Mouse (Mus musculus) Patski (cell line): ENCODE measurements around the gene Trmt61a. TPM values are rescaled to one million over a fixed set of nuclear protein-coding genes. Genes with fewer than 3 reads are reported as not detected.
"Not testable (repeated sequence)": the region's sequence is repeated elsewhere in the genome, so short reads cannot be mapped to it uniquely, and the experiment has no call there.

Source experiments
- ATAC-seq: fragments of 100-300 bp; one replicate; pipeline ENCODE4 v1.8.0; 2021
- CTCF ChIA-PET: fragments of 350-600 bp; sonication (Branson Sonifier 250); formaldehyde crosslinking; loops from one replicate; lab custom pipeline; 2022; ENCODE audit warnings: inconsistent platforms; lab: Charles Lee
- POLR2A ChIA-PET: fragments of 350-600 bp; sonication (Branson Sonifier 250); formaldehyde crosslinking; loops from one replicate; lab custom pipeline; 2022; ENCODE audit warnings: antibody characterized with exemption, inconsistent platforms; lab: Charles Lee
- DNase-seq: peaks from one replicate; pipeline ENCODE4 v3.0.0-alpha.2; 2011; ENCODE audit warnings: low read depth, low spot score
- H3K27me3 ChIP-seq: fragments of 371-371 bp; one replicate; pipeline ENCODE4 v1.5.1; 2021
- CTCF ChIP-seq: fragments of 100-300 bp; IDR thresholded peaks from one replicate; pipeline ENCODE4 v1.5.1; 2021
- in situ Hi-C: fragments of 300-500 bp; cut with MboI; formaldehyde crosslinking; loops from 3 replicates; pipeline ENCODE4 v1.11.1; 2018; ENCODE audit warnings: low pct_unique_long_range_greater_than_20kb, mixed read lengths
- polyA plus RNA-seq: library from polyadenylated mRNA; unstranded; gene quantifications from one replicate; pipeline ENCODE4 v1.2.3, GENCODE M21; 2021

Trmt61a gene
- 12.9 TPM for polyA plus RNA-seq

DNA sequence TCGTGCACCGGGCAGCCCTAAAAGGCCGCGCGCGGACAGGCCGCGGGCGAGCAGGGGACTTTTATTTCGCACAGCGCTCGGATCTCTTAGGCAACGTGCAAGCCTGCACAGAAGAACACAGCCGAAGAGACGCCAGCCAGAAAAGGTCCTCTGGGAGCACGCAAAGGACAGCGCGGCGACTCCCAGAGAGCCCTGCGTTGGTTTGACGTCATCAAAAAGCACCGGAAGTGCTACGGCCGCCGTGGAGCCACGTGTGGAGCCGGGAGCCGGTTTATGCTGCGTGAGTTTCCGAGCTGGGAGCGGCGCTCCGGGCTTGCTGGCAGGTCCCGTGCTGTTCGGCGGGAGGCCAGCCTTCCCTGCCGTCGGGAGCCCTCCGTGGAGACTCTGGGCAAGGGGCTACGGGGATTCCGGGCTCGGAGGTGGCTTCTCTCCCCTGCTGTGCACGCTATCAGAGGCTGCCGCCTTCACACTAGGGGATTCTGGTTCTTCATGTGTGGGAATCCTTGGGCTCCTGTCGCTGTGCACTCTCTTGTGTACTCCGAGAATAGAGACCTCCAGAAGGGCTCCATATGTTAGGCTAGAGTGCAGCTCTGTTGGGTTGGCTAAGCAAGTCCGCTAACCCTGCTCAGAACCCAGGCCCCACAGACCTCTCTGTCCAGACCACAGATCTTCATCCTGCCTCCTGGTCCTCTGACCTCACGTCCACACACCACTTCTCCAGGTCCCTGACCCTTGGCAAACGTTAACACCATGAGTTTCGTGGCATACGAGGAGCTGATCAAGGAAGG lies at the start of gene Trmt61a:
Gene Trmt61a, plus strand, starts transcription at position 224 of the 788 bp plus-strand sequence.
- peak; percentile 41 for ATAC-seq
- ChIA-PET CTCF (interaction anchor here (0.7 to 1.7 kb wide), 4 partner anchors 9 to 27 kb away, joined by 3 to 9 read pairs (median 4); no protein-coding TSS in a partner anchor), POLR2A (interaction anchor here (1.3 to 1.7 kb wide), 2 partner anchors 10 to 18 kb away, joined by 3 to 6 read pairs; no protein-coding TSS in a partner anchor)
- in situ Hi-C loops = no loop called here
- TF ChIP-seq CTCF = no peak
- DNase-seq = no peak
- H3K27me3 ChIP-seq = no peaks in the 10 kb centered on the region

GRCm38 (mm10) chr12:111648061-111648645 lies 29.8 kb upstream of the Trmt61a start:
- ATAC-seq (peak; percentile 62), DNase-seq (no peak)
- H3K27me3 ChIP-seq = no peaks in the 10 kb centered on the region
- in situ Hi-C loops = loop anchor here (5.0 kb wide), 1 partner anchor 96 kb away; no protein-coding TSS in a partner anchor
- POLR2A ChIA-PET = no interaction called here
- CTCF ChIA-PET = interaction anchor here (0.9 to 1.5 kb wide), 3 partner anchors 90 to 97 kb away, joined by 3 to 5 read pairs (median 4); no protein-coding TSS in a partner anchor
- peak; percentile 71 for TF ChIP-seq CTCF

- DNase-seq = no peak
- ChIA-PET CTCF (interaction anchor here (1.2 to 2.6 kb wide), 2 partner anchors 43 to 102 kb away, joined by 3 to 17 read pairs; no protein-coding TSS in a partner anchor), POLR2A (no interaction called here)
- no peaks in the 10 kb centered on the region for H3K27me3 ChIP-seq
- in situ Hi-C loops = loop anchor here (5.0 kb wide), 1 partner anchor 44 kb away; no protein-coding TSS in a partner anchor
- no peak for TF ChIP-seq CTCF
- ATAC-seq = no peak
These were observed 25.0 kb upstream of the Trmt61a start for GRCm38 (mm10) chr12:111652953-111653352.

DNA sequence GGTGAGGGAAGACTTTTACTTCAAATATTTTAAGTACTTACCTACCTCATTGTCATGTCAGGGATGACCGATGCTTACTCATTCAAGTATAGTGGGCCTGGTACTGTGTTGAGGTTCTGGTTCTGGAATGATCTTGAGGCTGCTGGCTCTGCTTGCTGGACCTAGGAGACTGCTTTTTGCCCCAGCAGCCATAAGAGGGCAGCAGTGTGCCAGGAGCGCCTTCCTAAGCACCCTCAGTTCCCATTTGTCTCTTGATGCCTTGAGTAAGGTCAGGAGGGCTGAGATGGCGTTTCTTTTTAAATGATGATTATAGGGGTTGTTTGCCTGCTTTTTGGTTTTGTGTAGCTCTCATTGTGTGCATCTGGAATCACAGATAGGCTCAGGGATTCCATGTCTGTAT lies 24.5 kb upstream of the Trmt61a start:
- ChIA-PET POLR2A (interaction anchor here (0.6 kb wide), 1 partner anchor 8 kb away, joined by 6 read pairs; no protein-coding TSS in a partner anchor), CTCF (interaction anchor here (1.0 to 3.1 kb wide), 6 partner anchors 10 to 102 kb away, joined by 3 to 17 read pairs (median 4); no protein-coding TSS in a partner anchor)
- TF ChIP-seq CTCF = peak; percentile 92
- ATAC-seq = peak; percentile 45
- no peak for DNase-seq
- in situ Hi-C loops = loop anchor here (5.0 kb wide), 1 partner anchor 44 kb away; no protein-coding TSS in a partner anchor
- no peaks in the 10 kb centered on the region for H3K27me3 ChIP-seq

- DNase-seq (peak; percentile 49), ATAC-seq (peak; percentile 34)
- TF ChIP-seq CTCF = no peak
- POLR2A ChIA-PET = no interaction called here
- in situ Hi-C loops = loop anchor here (5.0 kb wide), 1 partner anchor 72 kb away; no protein-coding TSS in a partner anchor
- no peaks in the 10 kb centered on the region for H3K27me3 ChIP-seq
- CTCF ChIA-PET = interaction anchor here (1.6 to 3.1 kb wide), 2 partner anchors 13 to 40 kb away, joined by 6 to 11 read pairs; no protein-coding TSS in a partner anchor
These were observed 22.2 kb upstream of the Trmt61a start for GRCm38 (mm10) chr12:111655695-111656094.

DNA sequence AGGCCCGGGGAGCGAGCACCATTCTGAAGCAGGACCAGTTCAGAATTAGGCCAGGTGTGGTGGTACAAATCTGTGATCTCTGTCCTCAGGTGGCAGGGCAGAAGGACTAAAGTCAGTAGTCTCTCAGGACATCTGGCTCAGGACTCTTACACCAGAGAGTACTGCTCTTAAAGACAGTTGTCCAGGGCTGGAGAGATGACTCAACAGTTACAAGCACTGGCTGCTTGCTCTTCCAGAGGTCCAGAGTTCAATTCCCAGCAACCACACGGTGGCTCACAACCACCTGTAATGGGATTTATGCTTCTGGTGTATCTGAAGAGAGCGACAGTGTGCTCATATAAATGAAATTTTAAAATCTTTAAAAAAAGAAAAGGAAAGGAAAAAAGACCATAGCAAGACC lies 18.6 kb upstream of the Trmt61a start:
- in situ Hi-C loops = loop anchor here (5.0 kb wide), 1 partner anchor 68 kb away; no protein-coding TSS in a partner anchor
- no peak for ATAC-seq
- H3K27me3 ChIP-seq = no peaks in the 10 kb centered on the region
- POLR2A ChIA-PET = no interaction called here
- DNase-seq = no peak
- CTCF ChIA-PET = no interaction called here
- TF ChIP-seq CTCF = no peak

DNA sequence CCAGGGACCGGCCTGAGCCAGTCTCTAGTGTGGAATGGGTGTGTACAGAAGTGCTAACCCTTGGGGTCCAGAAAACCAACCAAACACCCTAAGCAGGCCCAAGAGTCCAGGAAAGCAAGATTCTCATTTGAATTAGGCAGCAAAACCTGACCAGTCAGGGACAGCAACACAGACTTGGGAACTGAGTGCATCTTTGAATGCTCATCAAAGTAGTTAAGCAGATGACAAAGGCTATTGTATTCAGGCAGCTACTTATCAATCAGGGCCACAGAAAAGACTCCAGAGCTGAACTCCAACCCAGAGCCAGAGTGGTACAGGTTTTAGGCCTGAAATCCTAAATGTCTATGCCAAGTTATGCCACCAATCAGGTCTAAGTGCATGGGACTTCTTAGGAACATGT lies 17.3 kb upstream of the Trmt61a start:
- ChIA-PET POLR2A (no interaction called here), CTCF (no interaction called here)
- in situ Hi-C loops = no loop called here
- H3K27me3 ChIP-seq = no peaks in the 10 kb centered on the region
- no peak for TF ChIP-seq CTCF
- ATAC-seq = no peak
- no peak for DNase-seq

DNA sequence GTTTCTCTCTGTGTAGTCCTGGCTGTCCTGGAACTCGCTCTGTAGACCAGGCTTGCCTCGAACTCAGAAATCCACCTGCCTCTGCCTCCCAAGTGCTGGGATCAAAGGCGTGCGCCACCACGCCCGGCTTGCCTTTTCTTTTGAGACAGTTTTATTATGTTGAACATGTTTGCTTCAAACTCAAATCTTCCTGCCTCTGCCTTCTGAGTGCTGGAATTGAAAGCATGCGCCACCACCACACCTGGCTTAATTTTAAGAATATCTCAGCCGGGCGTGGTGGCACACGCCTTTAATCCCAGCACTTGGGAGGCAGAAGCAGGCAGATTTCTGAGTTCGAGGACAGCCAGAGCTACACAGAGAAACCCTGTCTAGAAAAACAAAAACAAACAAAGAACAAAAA lies 16.4 kb upstream of the Trmt61a start:
- DNase-seq, CTCF ChIA-PET, ATAC-seq, in situ Hi-C loops, H3K27me3 ChIP-seq, POLR2A ChIA-PET: not testable (repeated sequence)

- no peaks in the 10 kb centered on the region for H3K27me3 ChIP-seq
- in situ Hi-C loops = no loop called here
- ATAC-seq (no peak), DNase-seq (no peak)
- CTCF ChIA-PET = interaction anchor here (0.5 to 1.9 kb wide), 4 partner anchors 8 to 46 kb away, joined by 3 to 4 read pairs (median 3); no protein-coding TSS in a partner anchor
- POLR2A ChIA-PET = no interaction called here
- no peak for TF ChIP-seq CTCF
These were observed 14.4 kb upstream of the Trmt61a start for GRCm38 (mm10) chr12:111663228-111664143.
